Mouse (Mus musculus) G1E (cell line): ENCODE results near the gene Prr22.

Source experiments
- CTCF ChIP-seq: IDR thresholded peaks from 2 replicates; pipeline ENCODE4 v1.5.1; 2012; ENCODE audit warnings: low read depth, low read length, inconsistent platforms, mixed read lengths
- GATA2 ChIP-seq: IDR thresholded peaks from 2 replicates; pipeline ENCODE4 v1.6.1; 2012; ENCODE audit warnings: low read depth, low read length, inconsistent platforms, borderline replicate concordance
- POLR2AphosphoS5 ChIP-seq: IDR thresholded peaks from 2 replicates; pipeline ENCODE4 v1.6.1; 2012; ENCODE audit warnings: low read depth, low read length, inconsistent platforms; ENCODE audit not compliant: insufficient replicate concordance
- TAL1 ChIP-seq: conservative IDR thresholded peaks from 2 replicates; pipeline ENCODE4 v1.6.1; 2012; ENCODE audit warnings: low read depth, low read length, inconsistent platforms, mixed read lengths

DNA sequence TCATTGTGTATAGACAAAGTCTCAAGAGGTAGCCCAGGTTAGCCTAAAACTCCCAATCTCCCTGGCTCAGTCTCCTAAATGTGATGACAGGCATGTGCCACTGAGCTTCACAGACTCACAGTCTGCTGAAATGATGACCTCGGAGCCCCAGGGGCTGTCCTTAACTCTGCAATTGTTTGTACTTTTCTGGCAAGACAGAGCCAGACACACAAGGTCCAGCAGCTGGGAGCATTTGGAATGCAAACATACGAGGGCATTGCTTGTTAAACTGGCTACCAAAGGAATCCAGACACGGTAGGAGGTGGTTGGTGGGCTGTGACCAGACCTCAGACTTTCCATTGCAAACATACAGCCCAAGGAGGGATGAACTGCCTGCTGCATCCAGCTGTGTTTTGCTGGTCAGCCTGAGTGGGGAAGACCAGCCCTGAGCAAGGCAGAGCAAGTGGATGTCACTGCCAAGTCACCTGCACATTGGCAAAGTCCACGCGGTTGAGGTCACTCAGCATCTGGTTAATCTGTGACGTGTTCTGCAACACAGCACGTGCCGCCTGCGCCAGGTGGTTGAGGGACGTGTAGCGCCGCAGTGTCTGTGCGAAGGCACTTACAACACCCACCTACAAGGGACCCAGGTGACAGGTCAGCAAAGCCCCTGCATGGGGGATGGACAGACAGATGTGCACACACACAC lies 10.4 kb downstream of the Prr22 start:
- TF ChIP-seq CTCF (no peak), GATA2 (no peak), POLR2AphosphoS5 (no peak), TAL1 (no peak)
